Mouse (Mus musculus) retina, adult 2 months (tissue): ENCODE results near the gene Phrf1.

Experiments
- DNase-seq: peaks from one replicate; pipeline ENCODE4 v3.0.0-alpha.2; 2012; ENCODE audit warnings: low read depth, low spot score

The Phrf1 gene

DNA sequence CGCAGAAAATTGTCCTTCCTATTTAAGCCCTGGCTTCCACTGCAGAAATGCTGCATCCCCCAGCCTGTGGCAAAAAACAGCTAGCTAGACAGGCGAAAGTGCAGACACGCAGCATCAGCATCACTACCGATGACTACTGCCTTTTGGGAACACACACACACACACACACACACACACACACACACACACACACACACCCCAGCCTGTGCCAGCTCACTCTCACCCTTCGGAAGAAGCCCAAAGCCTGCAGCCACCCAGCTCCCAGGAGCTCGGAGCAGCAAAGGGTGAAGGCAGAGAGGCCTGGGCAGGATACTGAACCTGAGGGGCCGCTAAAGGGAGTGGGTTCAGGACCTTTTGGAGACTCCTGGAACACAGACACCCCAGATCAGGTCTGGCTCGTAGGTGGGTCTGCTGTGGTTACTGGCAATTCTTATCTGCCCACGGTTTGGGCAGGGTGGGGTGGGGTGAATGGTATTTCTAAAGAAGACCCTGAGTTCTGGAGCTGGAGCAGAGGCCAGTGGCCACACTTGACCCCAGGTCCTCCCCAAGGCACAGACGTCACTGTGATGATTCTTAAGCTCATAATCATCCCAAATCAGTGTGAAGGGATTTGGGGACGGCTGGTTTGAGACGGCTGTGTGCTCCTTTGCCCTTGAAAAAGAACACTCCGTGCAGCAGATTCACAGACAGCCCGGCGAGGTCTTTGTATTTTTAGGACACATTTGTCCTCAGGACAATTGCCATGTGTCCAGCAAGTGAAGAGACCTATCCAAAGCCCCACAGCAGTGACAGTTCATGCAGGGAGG is 64.2 kb downstream of the Phrf1 start:
- DNase-seq, result peak; percentile 87

DNA sequence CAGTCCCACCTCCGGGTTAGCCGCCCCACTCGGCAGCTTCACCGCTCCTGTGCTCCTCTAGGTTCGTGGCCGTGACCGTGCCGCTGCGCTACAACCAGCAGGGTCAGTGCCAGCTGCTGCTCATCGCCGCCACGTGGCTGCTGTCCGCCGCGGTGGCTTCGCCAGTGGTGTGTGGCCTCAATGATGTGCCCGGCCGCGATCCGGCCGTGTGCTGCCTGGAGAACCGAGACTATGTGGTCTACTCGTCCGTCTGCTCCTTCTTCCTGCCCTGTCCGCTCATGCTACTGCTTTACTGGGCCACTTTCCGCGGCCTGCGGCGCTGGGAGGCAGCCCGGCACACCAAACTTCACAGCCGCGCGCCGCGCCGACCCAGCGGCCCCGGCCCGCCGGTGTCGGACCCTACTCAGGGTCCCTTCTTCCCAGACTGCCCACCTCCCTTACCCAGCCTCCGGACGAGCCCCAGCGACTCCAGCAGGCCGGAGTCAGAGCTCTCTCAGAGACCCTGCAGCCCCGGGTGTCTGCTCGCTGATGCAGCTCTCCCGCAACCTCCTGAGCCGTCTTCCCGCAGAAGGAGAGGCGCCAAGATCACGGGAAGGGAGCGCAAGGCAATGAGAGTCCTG is 65.4 kb downstream of the Phrf1 start:
- DNase-seq, result peak; percentile 29

DNA sequence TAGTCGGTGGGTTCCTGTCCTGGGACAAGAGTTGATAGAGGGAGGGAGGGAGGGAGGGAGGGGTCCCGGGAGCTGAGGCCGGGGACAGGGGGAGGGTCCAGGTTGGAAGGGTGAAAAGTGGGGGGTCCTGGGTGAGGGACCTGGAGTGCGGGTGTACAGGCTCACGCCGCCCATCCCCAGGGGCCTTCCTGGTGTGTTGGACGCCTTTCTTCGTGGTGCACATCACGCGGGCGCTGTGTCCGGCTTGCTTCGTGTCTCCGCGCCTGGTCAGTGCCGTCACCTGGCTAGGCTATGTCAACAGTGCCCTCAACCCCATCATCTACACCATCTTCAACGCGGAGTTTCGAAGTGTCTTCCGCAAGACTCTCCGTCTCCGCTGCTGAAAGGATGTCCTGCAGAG is 65.9 kb downstream of the Phrf1 start:
- no peak for DNase-seq

DNA sequence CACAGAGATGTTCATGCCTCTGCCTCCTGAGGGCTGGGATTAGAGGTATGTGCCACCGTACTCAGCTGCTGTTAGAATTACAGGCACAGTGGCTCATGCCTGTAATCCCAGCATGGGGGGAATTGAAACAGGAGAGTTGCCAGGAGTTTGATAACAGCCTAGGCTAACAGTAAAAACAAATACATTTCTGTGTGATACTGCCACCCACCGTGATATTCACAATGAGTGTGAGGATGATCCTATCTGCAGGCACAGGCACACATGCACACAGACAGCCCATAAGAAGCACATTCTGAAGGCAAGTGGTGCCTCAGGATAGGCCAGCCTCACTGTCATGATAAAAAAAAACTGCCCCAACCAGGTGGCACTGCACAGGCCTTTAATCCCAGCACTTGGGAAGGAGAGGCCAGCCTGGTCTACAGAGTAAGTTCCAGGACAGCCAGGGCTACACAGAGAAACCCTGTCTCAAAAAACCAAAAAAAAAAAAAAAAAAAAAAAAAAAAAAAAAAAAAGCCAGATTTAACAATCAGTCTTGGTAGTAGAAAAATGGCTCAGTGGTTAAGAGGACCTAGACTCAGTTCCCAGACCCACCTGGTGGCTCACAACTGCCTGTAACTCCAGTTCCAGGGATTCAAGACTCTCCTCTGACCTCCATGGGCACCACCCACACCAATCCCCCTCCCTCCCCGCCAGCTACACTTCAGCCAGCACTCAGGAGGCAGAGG is 69.5 kb downstream of the Phrf1 start:
- DNase-seq, result no peak

DNA sequence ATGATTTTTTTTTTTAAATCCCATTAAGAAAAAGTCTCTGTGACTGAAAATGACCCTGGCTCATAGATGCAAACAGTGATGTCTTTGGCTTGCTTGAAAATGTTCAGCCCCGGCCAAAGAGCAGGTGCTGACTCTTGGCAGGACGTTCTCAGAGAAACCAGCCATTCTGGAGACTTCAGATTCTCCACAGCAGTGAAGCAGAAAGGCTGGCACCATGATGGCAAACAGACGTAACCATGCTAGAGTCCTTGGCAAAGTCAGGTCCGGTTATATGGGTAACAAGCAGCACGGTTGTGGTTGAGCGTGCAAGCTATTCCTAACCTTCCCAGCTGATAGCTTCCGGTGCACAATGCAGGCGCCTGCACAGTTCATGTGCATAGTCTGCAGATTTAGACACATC is 70.6 kb downstream of the Phrf1 start:
- DNase-seq, result no peak

DNA sequence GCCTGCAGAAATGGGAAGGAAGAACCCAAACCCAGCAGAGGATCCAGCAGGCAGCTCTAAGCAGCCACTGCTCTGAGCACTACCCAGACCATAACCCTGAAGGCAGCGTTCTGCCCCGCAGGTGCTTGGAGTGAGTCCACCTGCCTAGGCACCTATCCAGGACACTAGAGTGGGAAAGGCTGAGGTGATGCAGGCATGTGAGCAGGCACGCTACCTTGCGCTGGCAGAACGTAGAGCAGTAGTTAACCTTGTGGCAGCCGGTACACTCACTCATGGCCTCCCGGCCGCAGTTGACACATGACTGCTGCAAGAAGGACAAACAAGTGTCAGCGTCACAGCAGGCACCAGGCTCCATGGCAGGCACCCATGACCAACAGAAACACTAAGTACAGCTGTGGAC is 72.8 kb downstream of the Phrf1 start:
- no peak for DNase-seq

DNA sequence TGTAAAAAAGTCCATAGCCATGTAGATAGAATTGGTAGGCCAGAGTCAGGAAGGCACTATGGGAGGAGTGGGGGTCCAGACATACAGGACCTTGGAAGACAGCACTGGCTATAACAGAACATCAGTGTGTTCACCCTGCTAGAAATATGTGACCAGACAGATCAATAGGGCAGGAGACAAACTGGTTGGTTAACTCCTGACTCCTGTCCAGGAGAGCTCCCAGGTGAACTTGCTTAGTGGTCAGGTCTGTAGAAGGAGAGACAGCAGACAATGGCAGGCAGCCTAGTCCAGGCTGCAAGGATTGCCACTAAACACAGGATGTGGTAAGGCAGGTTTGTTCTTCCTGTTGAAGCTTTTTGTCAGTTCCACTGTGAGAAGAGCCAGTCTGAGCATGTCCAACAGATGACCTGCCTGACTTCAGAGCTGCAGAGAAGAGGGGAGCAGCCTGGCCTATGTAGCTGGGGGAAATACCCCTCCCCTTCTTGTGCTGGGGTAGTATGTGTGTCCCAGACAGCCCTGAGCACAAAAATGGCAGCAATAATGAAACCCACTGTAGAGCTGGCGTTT is 74.2 kb downstream of the Phrf1 start:
- DNase-seq, result no peak

DNA sequence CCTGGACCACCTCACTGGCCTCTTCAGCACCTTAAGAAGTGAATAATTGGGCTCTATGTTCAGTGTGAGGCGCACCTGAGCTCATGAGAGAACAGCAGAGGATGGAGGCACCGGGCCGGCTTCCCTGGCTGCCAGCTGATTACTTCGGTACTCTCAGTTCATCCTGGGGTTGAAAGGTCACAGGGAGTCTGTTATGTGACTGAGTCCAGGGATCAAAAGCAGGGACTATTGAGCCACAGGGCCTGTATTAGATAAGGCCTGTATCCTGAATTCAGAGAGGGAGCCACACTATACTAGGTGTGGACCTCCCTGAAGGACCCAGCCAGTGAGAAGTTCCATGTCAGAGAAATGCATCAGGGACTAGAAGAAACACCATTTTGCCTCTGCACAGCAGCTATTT is 76.0 kb downstream of the Phrf1 start:
- no peak for DNase-seq
